Mouse (Mus musculus) embryonic facial prominence, embryonic 13.5 days (tissue): ENCODE data around the gene Ubash3b. TPM values are rescaled to one million over a fixed set of nuclear protein-coding genes. Genes with fewer than 3 reads are reported as not detected.

ENCODE experiments used
- ATAC-seq: fragments of 200-750 bp; cut with Nextera tagmentation; 2 replicates; pipeline ENCODE4 v1.8.0; 2017; ENCODE audit warnings: low read depth; ENCODE audit not compliant: insufficient number of reproducible peaks, insufficient read depth, low FRiP score, low TSS enrichment
- H3K27ac ChIP-seq: fragments of 300-500 bp; sonication (generic); 2 replicates; pipeline ENCODE4 v1.5.1; 2015; ENCODE audit warnings: moderate library complexity, mild to moderate bottlenecking, inconsistent platforms
- H3K27me3 ChIP-seq: fragments of 300-500 bp; sonication (generic); 2 replicates; pipeline ENCODE4 v1.6.1; 2015; ENCODE audit warnings: mild to moderate bottlenecking, inconsistent platforms
- H3K36me3 ChIP-seq: fragments of 300-500 bp; sonication (generic); 2 replicates; pipeline ENCODE4 v1.6.1; 2015; ENCODE audit warnings: mild to moderate bottlenecking, inconsistent platforms
- H3K4me1 ChIP-seq: fragments of 300-500 bp; sonication (generic); 2 replicates; pipeline ENCODE4 v1.6.1; 2015; ENCODE audit warnings: inconsistent platforms
- H3K4me2 ChIP-seq: fragments of 300-500 bp; sonication (generic); 2 replicates; pipeline ENCODE4 v1.6.1; 2015; ENCODE audit warnings: moderate library complexity, mild to moderate bottlenecking, inconsistent platforms
- H3K4me3 ChIP-seq: fragments of 300-500 bp; sonication (generic); 2 replicates; pipeline ENCODE4 v1.5.1; 2015; ENCODE audit warnings: mild to moderate bottlenecking, inconsistent platforms
- H3K9ac ChIP-seq: fragments of 300-500 bp; sonication (generic); 2 replicates; pipeline ENCODE4 v1.6.1; 2015; ENCODE audit warnings: mild to moderate bottlenecking, inconsistent platforms
- H3K9me3 ChIP-seq: fragments of 300-500 bp; sonication (generic); 2 replicates; pipeline ENCODE4 v1.6.1; 2016; ENCODE audit warnings: inconsistent platforms
- WGBS: fragments of 180-500 bp; shearing (Covaris S2); methylation state at CpG from one replicate; pipeline ENCODE4 v1.1.7; 2015; ENCODE audit warnings: mixed read lengths; 5-methylcytosine and 5-hydroxymethylcytosine counted together
- polyA plus RNA-seq: library from polyadenylated mRNA; unstranded; fragments of >200 nt; fragmentation: Nextera tagmentation; extraction: Ambion mirVana; gene quantifications from 2 replicates; pipeline ENCODE4 v1.2.1, GENCODE M21; 2015

Gene Ubash3b
- polyA plus RNA-seq, 1 experiment from 2014 or later = 7.8 TPM

- H3K36me3 ChIP-seq = no peaks in the 10 kb centered on the region
- no peaks in the 10 kb centered on the region for H3K27me3 ChIP-seq
- no peak overlapping the region for H3K4me2 ChIP-seq
- no peak overlapping the region for H3K4me3 ChIP-seq
- H3K9me3 ChIP-seq = no peaks in the 10 kb centered on the region
- ATAC-seq = no peak
- no peak overlapping the region for H3K9ac ChIP-seq
- H3K27ac ChIP-seq = no peak overlapping the region
- WGBS = 13% methylated on average over 1 of the region's 1 CpGs
- 0 out of 2 replicates have a peak, but pooled peaks cover 4% of the 10 kb centered on the region for H3K4me1 ChIP-seq
Measured at GRCm38 (mm10) chr9:41007785-41008184, 153.7 kb downstream of the Ubash3b start.

DNA sequence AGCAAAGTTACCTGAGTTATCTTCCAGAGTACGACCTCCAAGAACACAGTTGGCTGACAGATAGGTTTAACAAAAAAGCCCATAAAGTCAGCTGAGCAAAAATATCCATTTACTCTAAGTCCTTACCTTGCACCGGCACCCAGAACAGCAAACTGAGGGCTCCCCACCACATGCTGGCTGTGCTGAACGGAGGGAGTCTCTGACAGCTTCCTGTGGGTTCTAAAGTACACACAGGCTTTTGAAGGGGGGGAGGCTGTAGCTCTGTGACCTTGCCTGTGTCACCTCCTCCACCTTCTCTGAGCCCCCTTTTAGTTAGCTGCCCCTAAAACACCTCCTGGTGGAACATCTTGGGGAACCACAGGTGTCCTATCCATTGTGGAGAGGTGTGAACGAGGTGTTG is 157.1 kb downstream of the Ubash3b start, which contains the start of gene Crtam:
Gene Crtam, minus strand, starts transcription at position 214 of the 400 bp plus-strand sequence.
- Histone ChIP-seq H3K4me3 (no peak within 1 kb of the TSS), H3K4me2 (no peak within 1 kb of the TSS), H3K4me1 (no peaks in the 10 kb centered on the region), H3K9ac (no peak within 1 kb of the TSS), H3K36me3 (no peaks in the 10 kb centered on the region), H3K9me3 (no peaks in the 10 kb centered on the region), H3K27me3 (no peaks in the 10 kb centered on the region), H3K27ac (no peak within 1 kb of the TSS)
- 72% methylated on average over 4 of the region's 4 CpGs for WGBS
- no peak for ATAC-seq

DNA sequence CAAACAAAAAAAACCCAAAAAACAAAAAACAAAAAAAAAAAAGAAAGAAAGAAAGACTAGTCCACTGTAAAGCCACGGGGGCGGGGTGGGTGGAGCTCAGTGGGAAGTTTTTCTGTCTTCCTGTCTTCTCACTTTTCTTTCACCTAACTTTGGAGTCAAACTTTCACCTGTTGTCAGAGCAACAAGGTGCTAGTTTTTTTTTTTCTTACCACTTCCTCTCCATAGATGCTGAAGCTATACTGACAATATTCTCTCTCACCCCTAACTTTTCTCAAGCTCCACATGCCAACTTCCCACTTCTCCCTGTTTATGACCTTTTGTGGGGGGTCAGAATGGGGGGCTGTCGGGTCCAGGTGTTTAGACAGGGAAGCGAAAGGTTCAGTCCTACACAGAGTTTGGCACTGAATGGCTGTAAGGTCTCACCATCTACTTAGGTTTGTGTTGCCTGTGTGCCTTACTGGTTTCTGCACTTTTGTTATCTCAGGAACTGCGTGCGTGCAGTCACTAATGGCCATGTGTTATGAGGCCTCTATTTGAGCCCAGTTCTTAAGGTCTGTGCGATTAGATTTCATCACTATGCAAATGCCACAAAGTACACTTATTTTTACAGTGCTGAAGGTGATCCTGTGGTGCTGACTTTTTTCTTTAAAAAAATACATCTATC is 164.2 kb downstream of the Ubash3b start:
- Histone ChIP-seq H3K4me1 (peaks cover 6% of the 10 kb centered on the region; the same call in 1 of the 2 replicates), H3K9ac (no peak overlapping the region), H3K36me3 (no peaks in the 10 kb centered on the region), H3K4me2 (no peak overlapping the region), H3K27ac (no peak overlapping the region), H3K4me3 (no peak overlapping the region), H3K9me3 (no peaks in the 10 kb centered on the region), H3K27me3 (no peaks in the 10 kb centered on the region)
- 88% methylated on average over 7 of the region's 7 CpGs for WGBS
- no peak for ATAC-seq

DNA sequence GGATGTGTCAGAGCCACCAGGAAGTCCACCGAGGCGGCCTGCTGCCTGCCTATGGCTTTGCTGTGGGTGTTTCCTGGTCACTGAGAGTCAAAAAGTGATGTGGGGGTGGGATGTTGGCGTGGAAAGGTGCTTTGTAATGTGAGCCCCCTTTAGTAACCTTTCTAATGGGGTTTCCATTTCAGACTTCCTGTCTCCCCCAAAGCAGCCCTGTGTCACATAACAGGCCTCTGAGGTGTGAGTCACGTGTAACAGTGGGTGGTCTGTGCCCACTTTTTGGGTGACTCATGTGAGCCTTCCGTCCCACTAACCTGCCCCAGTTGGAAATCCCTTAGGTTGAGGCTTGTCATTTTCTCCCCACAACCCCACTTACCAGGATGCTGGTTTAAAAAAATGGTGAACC is 167.4 kb downstream of the Ubash3b start:
- no peak for ATAC-seq

DNA sequence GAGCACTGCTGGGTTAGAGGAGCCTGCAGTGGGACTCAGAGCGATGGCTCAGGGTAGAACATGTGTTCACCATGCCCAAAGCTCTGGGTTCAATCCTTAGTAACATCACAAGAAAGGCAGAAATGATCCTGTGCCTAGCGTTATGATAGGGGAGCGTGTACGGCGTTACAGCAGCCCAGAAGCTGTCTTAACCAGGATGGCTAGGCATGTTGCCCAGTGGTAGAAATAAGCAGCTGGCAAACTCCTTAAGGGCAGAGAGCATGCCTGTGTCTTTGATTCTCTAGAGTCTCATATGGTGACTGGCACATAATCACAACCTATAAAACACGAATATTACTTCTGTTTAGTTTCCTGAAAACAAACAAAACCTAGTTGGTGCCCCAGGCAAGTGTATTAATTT is 170.0 kb downstream of the Ubash3b start:
- Histone ChIP-seq H3K9ac (no peak overlapping the region), H3K4me3 (no peak overlapping the region), H3K9me3 (no peaks in the 10 kb centered on the region), H3K4me2 (no peak overlapping the region), H3K27ac (no peak overlapping the region), H3K4me1 (peaks cover 16% of the 10 kb centered on the region), H3K36me3 (no peaks in the 10 kb centered on the region), H3K27me3 (no peaks in the 10 kb centered on the region)
- no peak for ATAC-seq
- 66% methylated on average over 6 of the region's 6 CpGs for WGBS

More for the DNA sequence above, 167.4 kb downstream of the Ubash3b start:
- Histone ChIP-seq H3K4me2 (no peak overlapping the region), H3K4me1 (peaks cover 13% of the 10 kb centered on the region), H3K27me3 (no peaks in the 10 kb centered on the region), H3K36me3 (no peaks in the 10 kb centered on the region), H3K4me3 (no peak overlapping the region), H3K9ac (no peak overlapping the region), H3K9me3 (no peaks in the 10 kb centered on the region), H3K27ac (no peak overlapping the region)
- WGBS = 58% methylated on average over 5 of the region's 5 CpGs

DNA sequence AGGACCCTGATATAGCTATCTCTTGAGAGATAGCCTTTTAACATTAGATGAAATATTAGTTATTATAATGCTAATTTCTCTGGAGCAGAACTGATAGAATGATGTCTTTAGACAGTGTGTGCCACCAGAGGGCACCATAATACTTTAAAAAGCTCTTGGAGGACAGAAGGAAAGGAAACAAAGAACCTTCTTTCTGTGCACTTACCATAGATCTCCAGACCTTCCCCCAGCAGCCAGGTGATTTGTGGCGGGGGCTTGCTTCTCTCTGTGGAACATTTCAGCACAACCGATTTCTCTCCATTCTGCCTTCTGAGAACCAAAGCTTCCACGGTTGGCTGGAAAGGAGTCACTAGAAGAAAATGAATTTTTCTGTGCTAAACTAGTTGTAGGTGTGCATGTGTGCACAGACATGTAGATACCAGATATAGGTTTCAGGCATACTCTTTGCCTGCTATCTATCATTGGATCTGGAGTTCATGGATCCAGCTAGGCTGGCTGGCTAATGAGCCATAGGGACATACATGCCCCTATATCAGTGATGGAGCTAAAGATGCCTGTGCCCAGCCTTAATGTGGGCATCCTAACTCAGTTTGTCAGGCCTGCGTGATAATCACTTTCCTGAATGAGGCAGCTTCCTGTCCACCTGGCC is 171.4 kb downstream of the Ubash3b start:
- no peaks in the 10 kb centered on the region for H3K9me3 ChIP-seq

GRCm38 (mm10) chr9:40984313-40984712 is 177.2 kb downstream of the Ubash3b start:
- no peak overlapping the region for H3K4me2 ChIP-seq
- no peaks in the 10 kb centered on the region for H3K9me3 ChIP-seq
- WGBS = 80% methylated on average over 3 of the region's 3 CpGs
- H3K9ac ChIP-seq = no peak overlapping the region
- peaks cover 3% of the 10 kb centered on the region for H3K4me1 ChIP-seq
- no peaks in the 10 kb centered on the region for H3K36me3 ChIP-seq
- H3K27ac ChIP-seq = no peak overlapping the region
- ATAC-seq = no peak
- peaks cover 3% of the 10 kb centered on the region; the same call in 1 of the 2 replicates for H3K27me3 ChIP-seq
- no peak overlapping the region for H3K4me3 ChIP-seq

More for the DNA sequence above, 171.4 kb downstream of the Ubash3b start:
- Histone ChIP-seq H3K4me2 (no peak overlapping the region), H3K4me1 (peaks cover 16% of the 10 kb centered on the region), H3K36me3 (no peaks in the 10 kb centered on the region), H3K9ac (no peak overlapping the region), H3K27me3 (no peaks in the 10 kb centered on the region), H3K4me3 (no peak overlapping the region), H3K27ac (no peak overlapping the region)
- no peak for ATAC-seq
- 37% methylated on average over 4 of the region's 4 CpGs for WGBS

DNA sequence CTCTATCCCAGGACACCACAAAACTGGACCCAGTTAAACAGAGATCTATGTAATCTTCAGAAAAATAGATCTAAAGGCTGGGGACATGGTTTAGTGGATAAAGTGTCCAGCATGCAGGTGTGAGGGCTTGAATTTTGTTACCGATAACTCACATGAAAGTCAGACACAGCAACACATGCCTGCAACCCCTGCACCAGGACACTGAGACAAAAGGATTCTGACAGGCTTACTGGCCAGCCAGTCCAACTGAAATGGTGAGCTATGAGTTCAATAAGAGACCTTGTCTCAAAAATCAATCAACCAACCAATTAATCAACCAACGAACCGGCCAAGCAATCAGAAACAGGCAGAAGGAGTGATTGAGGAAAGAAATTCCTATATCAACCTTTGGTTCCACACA is 177.7 kb downstream of the Ubash3b start:
- no peak overlapping the region for H3K4me3 ChIP-seq
- H3K27ac ChIP-seq = no peak overlapping the region
- no peak overlapping the region for H3K9ac ChIP-seq
- no peaks in the 10 kb centered on the region for H3K36me3 ChIP-seq
- H3K9me3 ChIP-seq = no peaks in the 10 kb centered on the region
- ATAC-seq = no peak
- 84% methylated on average over 3 of the region's 3 CpGs for WGBS
- peaks cover 3% of the 10 kb centered on the region; the same call in 1 of the 2 replicates for H3K27me3 ChIP-seq
- no peak overlapping the region for H3K4me2 ChIP-seq
- peaks cover 3% of the 10 kb centered on the region for H3K4me1 ChIP-seq

GRCm38 (mm10) chr9:40982480-40982879 is 179.0 kb downstream of the Ubash3b start:
- Histone ChIP-seq H3K36me3 (no peaks in the 10 kb centered on the region), H3K4me1 (no peaks in the 10 kb centered on the region; the same call in 1 of the 2 replicates), H3K9me3 (no peaks in the 10 kb centered on the region), H3K4me3 (no peak overlapping the region), H3K4me2 (no peak overlapping the region), H3K27me3 (peaks cover 3% of the 10 kb centered on the region; the same call in 1 of the 2 replicates), H3K27ac (no peak overlapping the region), H3K9ac (no peak overlapping the region)
- ATAC-seq = no peak
- 30% methylated on average over 6 of the region's 6 CpGs for WGBS

DNA sequence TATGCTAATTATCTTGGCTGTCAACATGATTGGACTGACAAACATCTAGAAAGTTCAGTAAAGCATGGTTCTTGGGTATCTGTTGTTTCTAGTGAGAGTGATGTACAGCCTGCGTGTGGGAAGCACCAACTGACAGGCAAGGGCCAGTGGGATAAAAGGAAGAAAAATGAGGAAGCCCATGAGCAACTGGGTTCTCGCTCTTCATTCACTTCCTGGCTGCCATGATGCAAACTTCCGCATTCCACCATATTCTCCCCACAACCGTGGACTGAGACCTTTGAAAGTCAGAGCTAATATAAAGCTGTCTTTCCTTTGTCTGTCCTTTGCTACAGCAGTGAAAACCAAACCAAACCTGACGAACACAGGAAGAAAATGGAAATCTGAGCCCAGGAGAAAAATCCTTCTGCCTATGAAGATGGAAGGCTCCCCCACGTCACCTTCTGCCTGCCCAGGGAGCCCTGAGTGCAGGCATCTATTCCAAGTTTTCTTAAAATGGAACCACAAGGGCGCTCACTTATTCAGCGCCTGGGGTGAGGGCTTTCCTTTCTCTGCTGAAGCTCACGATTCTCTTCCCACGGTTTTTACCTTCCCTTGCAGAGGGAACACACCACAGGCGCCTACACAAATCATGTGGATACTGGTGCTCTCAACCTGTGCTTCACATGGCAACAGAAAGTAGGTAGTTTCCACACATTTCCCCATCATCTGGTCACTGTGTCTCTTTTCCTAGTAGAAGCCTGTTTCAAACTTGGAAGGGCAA is 187.3 kb downstream of the Ubash3b start:
- Histone ChIP-seq H3K4me1 (no peaks in the 10 kb centered on the region), H3K9me3 (no peaks in the 10 kb centered on the region), H3K27me3 (no peaks in the 10 kb centered on the region), H3K9ac (no peak overlapping the region), H3K4me2 (no peak overlapping the region), H3K4me3 (no peak overlapping the region), H3K36me3 (no peaks in the 10 kb centered on the region), H3K27ac (no peak overlapping the region)
- WGBS = 70% methylated on average over 11 of the region's 11 CpGs
- no peak for ATAC-seq

DNA sequence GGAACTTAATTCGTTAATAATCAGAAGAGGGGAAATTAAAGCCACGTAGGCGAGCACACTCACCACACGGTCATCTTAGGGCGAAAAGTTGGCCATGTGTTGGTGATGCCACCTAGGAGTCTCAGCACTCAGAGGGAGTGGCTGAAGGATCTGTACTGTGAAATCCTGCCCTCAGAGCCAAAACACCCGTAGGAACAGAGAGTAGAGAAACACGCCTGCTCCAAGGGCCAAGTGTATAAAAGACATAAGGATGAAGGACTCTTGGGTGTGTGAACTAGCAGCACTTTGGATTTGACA is 197.1 kb downstream of the Ubash3b start:
- no peak overlapping the region for H3K9ac ChIP-seq
- H3K4me2 ChIP-seq = peak overlapping the region; percentile 94
- H3K4me3 ChIP-seq = peak overlapping the region; percentile 48
- H3K36me3 ChIP-seq = no peaks in the 10 kb centered on the region
- 14% methylated on average over 7 of the region's 7 CpGs for WGBS
- no peak overlapping the region for H3K27ac ChIP-seq
- H3K9me3 ChIP-seq = no peaks in the 10 kb centered on the region
- no peak for ATAC-seq
- peaks cover 50% of the 10 kb centered on the region for H3K27me3 ChIP-seq
- H3K4me1 ChIP-seq = peaks cover 12% of the 10 kb centered on the region
